Mouse (Mus musculus): ENCODE data around the gene Lalba. TPM values are rescaled to one million over a fixed set of nuclear protein-coding genes. Genes with fewer than 3 reads are reported as not detected.
"Not testable (repeated sequence)": the region's sequence is repeated elsewhere in the genome, so short reads cannot be mapped to it uniquely, and the experiment has no call there.

The Lalba gene
- total RNA-seq (2015; ENCODE audit: low replicate concordance), result not detected in 2 replicates
- total RNA-seq (2017; ENCODE audit: low replicate concordance), result not detected in 2 replicates

DNA sequence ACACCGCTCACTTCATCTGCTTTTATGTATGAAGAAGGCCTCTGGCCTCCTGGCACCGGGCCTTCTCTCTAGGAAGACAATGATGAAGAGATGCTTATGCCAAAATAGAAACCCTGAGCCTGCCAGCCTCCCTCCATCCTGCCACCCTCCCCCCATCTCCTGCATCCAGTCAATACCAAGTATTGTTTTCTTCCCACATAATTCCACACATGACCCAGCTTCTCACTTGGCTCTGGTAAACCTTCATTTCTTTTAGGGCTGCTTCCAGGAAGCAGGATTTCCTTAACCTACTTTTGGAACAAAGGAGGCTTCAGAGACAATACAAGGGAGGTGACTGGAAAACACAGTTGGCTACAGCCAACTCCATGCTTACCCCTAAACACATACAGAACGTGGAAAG lies at the start of gene Lalba:
Gene Lalba, minus strand, starts transcription at position 21 of the 400 bp plus-strand sequence.
- ATAC-seq (replicated peaks; ENCODE audit: low FRiP score, poor library complexity, severe bottlenecking), result no peak

DNA sequence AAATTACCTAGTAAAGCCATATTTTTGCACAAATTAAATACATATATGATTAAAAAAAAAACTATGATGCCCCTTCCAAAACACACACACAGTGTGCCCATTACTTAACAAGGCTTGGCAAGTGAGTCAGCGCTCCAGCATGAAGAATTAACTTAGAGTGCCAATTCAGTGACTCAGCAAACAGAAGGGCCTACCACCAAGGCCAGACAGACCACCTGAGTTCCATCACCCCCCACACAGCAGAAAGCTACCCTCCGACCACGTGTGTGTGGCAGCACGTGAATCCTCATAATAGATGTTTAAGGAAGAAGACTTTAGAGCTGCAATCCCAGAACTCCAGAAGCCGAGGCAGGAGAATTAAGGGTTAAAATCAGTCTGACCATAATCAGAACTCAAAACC lies 49.8 kb upstream of the Lalba start:
- no peak for ATAC-seq (replicated peaks; ENCODE audit: low FRiP score, poor library complexity, severe bottlenecking)

DNA sequence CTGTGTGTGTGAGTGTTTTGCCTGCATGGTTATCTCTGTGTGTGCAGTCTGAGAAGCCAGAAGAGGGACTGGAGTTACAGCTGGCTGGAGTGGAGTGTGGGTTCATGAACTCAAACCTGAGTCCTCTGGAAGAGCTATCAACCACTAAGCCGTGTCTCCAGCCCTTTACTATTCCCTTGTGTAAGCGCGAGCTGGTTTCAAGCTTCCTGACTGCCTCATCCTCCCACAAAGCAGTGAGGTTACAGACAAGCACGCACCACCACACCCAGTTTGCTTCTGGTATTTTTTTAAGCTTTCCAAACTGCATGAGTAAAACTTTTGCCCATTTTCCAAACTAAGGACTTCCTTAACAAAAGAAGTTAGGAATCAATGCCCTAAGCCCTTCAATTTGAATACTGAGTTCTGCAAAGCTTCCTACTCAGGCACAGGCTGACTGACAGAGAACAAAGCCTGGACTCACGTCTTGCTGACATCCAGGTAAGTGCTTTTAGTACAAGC lies 45.6 kb upstream of the Lalba start:
- no peak for ATAC-seq (replicated peaks; ENCODE audit: low FRiP score, poor library complexity, severe bottlenecking)

DNA sequence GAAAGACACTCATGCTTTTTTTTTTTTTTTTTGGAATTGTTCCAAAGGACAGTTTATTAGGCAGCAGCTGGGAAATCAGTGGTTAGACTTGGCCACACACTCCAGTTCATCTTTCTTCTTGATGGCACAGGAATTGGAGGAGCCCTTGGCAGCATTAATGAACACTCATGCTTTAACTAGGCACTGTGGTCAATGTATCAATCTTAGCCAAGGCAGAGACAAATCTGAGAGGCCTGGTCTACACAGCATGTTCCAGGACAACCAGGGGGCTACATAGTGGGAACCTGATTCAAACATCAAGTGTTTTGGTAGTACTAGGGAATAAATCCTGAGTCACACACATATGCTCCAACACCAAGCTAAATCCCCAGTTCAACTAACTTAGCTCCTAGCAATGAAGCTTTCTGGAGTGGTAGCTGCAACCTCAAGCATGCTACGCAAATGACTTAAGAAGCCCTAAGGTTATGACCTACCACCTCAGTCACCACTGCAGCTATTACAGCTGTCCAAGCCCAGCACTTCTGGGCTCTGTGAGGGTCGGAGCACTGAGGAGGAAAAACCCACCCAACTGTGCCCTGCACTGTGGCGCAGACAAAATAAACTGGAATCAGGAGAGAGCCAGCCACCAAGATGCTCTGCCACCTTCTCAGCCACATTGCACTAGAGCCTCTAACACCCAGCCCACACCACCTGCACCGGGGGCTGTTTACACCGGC lies 44.7 kb upstream of the Lalba start:
- no peak for ATAC-seq (replicated peaks; ENCODE audit: low FRiP score, poor library complexity, severe bottlenecking)

DNA sequence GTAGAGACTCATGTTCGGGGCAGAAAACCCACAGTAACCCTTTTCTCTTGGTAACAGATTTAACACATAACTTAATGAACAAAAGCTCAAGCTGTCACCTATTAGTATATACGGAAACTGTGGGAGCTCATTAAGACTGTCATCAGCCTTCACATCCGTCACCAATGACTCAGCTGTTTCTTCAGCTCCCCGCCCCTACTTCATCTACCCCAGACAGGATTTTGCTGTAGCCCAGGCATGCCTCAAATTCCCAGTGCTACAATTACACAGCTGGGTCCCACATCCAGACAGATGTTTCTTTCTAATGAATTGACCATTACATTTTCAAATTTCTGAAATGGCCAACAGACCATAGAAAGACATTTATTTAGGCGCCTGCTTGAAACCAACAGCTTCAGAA lies 43.5 kb upstream of the Lalba start:
- peak; percentile 91 for ATAC-seq (replicated peaks; ENCODE audit: low FRiP score, poor library complexity, severe bottlenecking)

DNA sequence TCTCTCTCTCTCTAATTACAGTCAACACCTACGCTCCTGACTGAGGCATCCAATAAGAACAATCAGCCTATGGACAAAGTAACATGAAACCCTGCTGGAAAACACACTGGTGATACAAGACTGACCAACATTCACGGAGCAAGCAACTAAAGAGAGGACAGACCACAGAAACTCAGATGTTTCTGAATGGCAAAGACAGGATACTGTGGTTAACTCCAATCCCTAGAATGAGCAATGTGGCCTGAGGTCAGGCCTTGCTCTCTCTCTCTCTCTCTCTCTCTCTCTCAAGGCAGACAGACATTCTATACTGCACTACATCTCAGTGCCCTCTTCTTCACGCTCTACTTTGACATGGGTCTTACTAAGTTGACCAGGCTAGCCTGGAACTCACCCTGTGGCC lies 38.7 kb upstream of the Lalba start:
- no peak for ATAC-seq (replicated peaks; ENCODE audit: low FRiP score, poor library complexity, severe bottlenecking)

DNA sequence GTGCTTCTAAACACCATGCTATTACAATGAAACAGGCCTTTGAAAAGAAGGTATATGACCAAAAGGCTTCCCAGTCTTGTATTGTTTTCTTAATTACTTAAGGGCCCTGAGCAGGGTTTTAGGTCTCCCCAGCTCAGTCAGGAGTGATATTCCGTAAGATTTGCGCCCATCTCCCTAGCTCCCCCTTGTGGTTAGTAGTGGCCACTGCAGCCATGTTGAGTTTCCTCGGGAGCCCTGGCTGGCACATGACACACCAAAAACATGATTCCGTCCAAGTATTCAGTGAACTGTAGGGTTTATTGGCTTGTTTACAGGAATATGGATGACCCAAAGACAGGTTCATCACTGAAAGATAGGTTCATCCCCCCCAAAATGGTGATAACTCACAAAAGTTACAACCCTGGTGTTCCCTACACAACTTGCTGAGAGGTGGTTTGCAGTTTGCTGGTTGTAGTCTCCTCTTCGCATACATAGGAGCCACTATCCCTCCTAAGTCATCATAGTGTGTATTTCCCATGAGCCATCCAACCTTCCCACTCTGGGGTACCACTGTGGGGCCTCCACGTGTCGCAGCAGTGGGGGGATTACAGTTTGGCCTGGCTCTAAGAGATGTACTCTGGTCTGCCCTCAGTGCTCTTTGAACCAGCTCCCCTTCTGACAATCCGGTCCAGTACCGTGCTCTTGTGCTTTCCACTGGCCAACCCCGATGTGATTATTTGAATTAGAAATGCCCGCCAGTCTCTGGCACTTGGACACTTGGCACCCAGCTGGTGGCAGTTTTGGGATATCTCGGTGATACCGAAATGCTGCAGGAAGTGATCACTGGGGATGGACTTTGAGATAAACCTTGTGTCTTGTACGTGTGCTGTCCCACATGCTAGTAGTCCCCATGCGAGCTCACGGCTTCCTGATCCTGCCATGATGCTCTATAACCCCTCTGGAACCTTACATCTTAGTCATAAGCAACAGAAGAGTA lies 35.1 kb upstream of the Lalba start:
- peak; percentile 81 for ATAC-seq (replicated peaks; ENCODE audit: low FRiP score, poor library complexity, severe bottlenecking)

DNA sequence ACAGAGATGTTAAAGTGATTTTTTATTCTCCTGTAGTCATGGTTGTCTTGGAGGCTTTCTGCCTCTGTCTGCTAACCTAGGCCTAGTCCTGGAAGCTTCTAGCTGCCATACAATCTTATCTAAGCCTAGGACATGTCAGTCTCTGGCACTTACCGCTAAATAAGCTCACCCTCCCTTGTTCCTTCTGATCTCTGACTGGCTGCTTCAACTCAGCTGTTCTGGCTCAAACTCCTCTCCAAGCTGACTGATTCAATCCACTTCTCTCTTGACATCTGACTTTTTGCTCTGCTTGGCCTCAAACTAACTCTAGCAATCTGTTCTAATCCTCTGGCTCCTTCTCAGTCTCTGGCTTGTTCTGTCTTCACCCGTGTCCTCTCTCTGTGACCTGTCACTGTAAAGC lies 32.3 kb upstream of the Lalba start:
- not testable (repeated sequence) for ATAC-seq (replicated peaks; ENCODE audit: low FRiP score, poor library complexity, severe bottlenecking)

DNA sequence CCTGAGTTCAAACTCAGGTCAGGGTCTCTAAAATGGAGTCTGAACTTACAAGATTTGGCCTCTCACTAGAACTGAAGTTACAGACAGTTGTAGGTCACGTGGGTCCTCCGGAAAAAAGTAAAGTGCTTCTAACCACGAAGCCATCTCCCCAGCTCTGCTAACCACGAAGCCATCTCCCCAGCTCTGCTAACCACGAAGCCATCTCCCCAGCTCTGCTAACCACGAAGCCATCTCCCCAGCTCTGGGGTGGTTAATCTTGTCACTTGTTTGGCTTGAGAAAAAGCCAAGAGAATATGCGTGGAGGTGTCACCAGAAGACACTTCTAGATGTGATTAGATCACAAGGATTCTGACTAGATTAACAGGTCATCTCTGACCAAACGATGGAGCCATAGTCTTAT lies 31.6 kb upstream of the Lalba start:
- ATAC-seq (replicated peaks; ENCODE audit: low FRiP score, poor library complexity, severe bottlenecking), result no peak

DNA sequence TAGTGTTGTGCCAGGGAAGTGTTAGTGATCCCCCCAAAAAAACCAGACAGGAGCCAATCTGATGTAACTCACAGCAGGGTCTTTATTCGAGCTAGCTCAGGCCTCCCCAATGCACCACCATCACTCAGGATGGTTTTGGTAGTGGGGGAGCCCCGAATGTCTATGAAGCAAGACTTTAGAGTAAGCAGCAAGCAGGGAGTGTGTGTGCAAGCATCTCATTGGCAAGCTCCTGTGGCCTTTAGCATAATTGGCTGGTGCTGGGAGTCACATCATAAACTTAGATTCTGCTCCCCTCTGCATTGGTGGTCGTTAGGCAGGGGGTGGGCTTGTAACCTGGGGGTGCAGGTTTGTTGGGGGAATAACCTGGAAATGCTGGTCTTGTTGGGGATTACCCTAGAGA lies 31.2 kb upstream of the Lalba start:
- ATAC-seq (replicated peaks; ENCODE audit: low FRiP score, poor library complexity, severe bottlenecking), result not testable (repeated sequence)

DNA sequence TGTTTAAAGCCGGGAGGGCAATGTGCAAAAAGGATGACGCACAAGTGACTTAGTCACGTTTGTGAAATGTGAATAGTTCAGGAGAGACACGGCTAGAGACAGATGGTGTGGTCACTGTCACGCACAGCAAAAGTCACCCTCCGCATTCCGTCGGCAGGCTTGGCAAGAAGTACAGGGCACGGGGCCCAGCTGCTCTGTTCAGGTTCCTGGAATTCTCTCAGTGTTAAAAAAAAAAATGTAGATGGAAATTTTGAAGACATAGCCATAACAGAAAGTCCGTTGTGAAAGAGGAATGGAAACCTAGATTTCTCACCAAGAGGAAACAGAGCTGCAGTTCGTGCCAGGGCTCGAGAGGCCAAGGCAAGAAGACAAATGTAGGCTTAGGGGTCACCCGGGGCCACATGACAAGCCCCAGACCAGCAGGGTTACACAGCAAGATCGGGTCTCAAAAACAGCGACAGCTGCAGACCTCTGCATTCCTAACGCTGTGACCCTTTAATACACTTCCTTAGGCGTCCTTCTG lies 30.3 kb upstream of the Lalba start:
- ATAC-seq (replicated peaks; ENCODE audit: low FRiP score, poor library complexity, severe bottlenecking), result no peak

DNA sequence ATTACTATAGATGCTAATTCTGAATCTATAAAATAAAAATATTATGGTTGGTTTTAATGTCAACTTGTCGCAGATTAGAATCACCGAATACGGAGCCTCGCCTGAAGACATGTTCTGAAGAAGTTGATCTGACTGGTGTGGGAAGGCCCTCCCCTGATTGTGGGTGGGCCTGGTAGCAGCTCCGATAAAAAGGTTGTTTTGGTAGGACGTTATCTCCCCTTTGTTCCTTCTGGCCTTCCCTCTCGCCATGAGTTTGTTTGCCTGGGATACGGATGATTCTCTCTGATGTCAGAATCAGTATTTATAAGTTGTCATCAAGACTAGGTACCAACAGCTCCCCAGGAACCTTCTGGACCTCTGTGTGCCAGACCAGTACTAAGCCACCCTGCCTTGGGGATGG lies 29.7 kb upstream of the Lalba start:
- ATAC-seq (replicated peaks; ENCODE audit: low FRiP score, poor library complexity, severe bottlenecking), result no peak

DNA sequence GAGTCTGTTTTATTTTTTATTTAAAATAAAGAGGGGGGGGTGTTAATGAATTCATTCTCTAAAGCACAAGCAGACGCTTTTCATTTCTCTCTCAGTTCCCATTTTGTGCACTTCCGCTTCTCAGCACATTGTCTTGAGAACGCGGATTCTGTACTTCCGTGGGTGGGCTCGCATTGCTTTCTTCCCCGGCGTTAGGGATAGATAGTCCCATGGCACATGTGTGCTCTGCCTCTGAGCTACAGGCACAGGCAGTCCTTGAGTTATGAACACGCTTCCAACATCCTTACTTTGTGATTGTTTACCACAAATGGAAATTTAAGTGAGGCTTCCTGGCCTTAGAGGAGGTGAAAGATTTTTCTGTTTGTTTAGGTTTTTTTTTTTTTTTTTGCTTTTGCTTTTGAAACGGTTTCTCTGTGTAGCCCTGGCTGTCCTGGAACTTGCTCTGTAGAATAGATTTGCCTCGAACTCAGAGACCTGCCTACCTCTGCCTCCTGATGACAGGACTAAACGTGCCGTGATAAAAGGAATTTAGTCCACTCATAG lies 28.9 kb upstream of the Lalba start:
- ATAC-seq (replicated peaks; ENCODE audit: low FRiP score, poor library complexity, severe bottlenecking), result no peak

DNA sequence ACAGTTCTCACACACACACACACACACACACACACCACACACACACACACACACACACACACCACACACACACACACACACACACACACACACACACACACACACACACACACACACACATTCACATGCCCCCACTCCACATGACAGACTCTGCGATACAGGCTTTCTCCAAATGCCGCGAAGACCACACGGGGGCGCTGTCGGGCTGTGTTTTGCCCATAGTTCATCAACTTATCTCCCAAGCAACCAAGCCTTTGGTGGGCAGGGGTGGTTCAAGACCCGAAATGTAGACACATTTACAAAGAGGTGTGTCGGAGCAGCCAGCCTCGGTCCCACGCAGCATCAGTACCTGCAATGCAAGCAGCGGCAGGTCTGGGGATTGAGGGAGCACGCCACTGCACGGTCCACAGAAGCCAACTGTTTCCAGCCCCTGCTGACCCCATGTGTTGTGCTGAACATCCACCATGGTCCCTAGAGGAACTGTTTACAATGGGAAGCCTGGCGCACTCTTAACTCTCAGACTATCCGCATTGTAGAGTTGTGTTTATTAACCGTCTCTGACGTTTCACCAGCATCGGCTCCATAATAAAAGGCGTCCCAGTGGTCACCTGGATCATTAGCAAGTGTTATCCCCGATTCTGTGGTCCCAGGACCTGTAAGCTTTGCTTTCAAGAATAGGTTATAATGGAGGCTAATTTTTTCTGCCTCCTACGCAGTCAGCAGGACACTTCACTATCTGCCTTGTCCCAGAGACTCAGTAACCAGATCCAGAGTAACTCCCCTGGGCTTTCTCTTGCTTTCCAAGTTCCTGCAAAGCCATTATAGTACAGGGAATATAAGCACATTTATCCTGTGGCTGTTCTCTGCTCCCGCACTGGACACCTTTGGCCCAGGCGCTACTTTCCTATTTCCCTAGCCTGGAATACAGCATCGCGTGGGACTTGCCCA lies 28.2 kb upstream of the Lalba start:
- peak; percentile 92 for ATAC-seq (replicated peaks; ENCODE audit: low FRiP score, poor library complexity, severe bottlenecking)

DNA sequence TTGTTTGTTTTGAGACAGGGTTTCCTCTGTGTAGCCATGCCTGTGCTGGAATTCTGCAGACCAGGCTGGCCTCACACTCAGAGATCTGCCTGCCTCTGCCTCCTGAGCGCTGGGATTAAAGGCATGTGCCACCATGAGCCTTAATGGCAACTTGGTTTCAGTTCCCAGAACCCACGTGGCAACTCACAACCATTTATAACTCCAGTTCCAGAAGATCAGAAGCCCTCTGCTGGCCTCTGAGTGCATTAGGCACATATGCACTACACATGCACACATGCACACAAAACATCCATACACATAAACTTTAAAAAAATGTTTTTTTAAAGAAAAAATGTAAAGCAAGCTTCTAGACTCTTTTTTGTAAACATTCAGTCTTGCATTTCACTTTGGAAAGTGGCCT lies 26.9 kb upstream of the Lalba start:
- no peak for ATAC-seq (replicated peaks; ENCODE audit: low FRiP score, poor library complexity, severe bottlenecking)

DNA sequence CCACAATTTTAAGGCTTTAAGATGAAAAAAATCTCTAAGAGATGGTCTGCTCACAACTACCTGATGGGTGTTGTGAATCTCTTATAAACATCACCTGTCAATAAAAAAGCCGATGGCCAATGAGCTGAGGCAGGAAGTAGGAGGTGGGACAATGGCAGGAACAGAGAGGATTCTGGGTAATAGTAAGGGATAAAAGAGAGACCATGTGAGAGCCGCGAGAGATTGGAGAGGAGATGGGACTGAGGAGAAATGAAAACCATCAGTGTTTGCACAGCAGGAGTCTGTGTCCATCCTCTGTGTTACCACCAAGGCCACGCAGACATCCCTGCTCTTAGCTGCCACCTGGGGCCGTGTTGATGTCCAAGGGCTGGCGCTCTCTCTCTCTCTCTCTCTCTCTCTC lies 24.8 kb upstream of the Lalba start:
- ATAC-seq (replicated peaks; ENCODE audit: low FRiP score, poor library complexity, severe bottlenecking), result no peak

DNA sequence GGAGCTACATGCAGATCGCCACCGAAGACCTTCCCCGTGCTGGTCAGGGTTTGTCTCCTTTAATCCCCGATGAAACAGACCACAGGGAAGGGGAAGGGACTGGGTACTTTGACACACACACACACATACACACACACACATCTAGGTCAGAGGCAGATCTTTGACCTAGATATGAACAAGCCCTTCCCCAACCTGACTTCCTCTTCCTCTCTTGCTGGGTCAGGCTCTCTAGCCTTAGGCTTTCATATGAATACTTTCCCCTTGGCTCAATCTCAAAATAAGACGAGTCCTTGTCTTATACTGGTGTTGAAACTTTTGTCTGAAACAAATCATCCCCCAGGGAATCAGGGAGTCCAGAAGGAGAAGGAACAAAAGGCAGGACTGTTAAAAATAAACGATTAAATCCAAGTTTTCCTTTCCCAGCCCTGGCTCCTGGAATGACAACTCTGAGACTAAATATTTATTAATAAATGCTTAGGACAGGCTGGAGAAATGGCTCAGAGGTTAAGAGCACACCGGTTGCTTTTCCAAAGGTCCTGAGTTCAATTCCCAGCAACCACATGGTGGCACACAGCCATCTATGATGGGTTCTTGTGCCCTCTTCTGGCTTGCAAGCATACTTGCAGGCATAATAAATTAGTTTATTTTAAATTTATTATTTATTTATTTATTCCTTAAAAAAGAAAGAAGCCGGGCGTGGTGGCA lies 23.9 kb upstream of the Lalba start:
- ATAC-seq (replicated peaks; ENCODE audit: low FRiP score, poor library complexity, severe bottlenecking), result no peak

DNA sequence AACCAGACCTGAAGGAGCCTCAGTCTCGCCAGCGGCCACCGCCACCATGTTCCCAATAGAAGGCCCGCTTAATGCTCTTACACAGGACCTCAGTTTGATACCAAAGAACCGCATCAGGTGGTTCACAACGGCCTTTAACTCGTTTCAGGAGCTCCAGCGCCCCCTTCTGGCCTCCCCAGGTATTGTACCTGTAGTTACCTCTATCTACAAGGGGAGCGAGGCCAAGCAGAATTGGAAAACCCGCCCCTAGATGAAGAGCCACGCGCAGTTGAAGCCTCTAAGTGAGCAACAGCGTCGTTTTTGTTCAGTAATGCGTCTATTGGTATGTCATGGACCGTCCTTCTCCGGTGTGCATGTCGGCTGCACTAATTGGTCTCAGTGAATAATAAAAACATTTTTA lies 22.0 kb upstream of the Lalba start:
- ATAC-seq (replicated peaks; ENCODE audit: low FRiP score, poor library complexity, severe bottlenecking), result peak; percentile 58

DNA sequence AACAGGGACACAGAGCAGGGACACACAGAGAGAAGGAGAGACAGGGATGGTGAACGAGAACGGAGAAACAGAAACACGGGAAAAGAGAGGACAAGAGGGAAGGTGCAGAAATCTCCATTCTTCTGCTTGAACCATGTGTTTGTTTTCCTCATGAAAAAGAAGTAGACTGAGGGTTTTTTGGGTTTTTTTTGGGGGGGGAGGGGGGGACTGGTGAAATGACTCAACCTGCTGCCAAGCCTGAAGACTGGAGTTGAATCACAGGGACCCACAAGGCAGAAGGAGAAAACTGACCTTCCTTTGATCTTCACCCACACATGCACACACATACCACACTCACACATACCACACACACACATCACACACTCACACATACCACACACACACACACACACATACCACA lies 20.8 kb upstream of the Lalba start:
- ATAC-seq (replicated peaks; ENCODE audit: low FRiP score, poor library complexity, severe bottlenecking), result no peak

Measured in erythroblast, adult 5-6 weeks (primary cell).